Mouse (Mus musculus) kidney, embryonic 15.5 days (tissue): ENCODE measurements around the gene Zfp819. TPM values are rescaled to one million over a fixed set of nuclear protein-coding genes. Genes with fewer than 3 reads are reported as not detected.
A peak's percentile ranks its signal among the peaks of the same experiment; 100 is the strongest.

Experiments used
- ATAC-seq: fragments of 200-750 bp; cut with Nextera tagmentation; replicated peaks from 2 replicates; pipeline ENCODE4 v1.8.0; 2017; ENCODE audit warnings: moderate TSS enrichment; ENCODE audit not compliant: low FRiP score
- H3K27ac ChIP-seq: fragments of 300-500 bp; sonication (generic); 2 replicates; pipeline ENCODE4 v1.5.1; 2015; ENCODE audit warnings: mild to moderate bottlenecking, inconsistent platforms
- H3K27me3 ChIP-seq: fragments of 300-500 bp; sonication (generic); 2 replicates; pipeline ENCODE4 v1.6.1; 2015; ENCODE audit warnings: inconsistent platforms
- H3K36me3 ChIP-seq: fragments of 300-500 bp; sonication (generic); 2 replicates; pipeline ENCODE4 v1.6.1; 2015; ENCODE audit warnings: inconsistent platforms
- H3K4me1 ChIP-seq: fragments of 300-500 bp; sonication (generic); 2 replicates; pipeline ENCODE4 v1.6.1; 2015; ENCODE audit warnings: inconsistent platforms
- H3K4me2 ChIP-seq: fragments of 300-500 bp; sonication (generic); 2 replicates; pipeline ENCODE4 v1.6.1; 2015; ENCODE audit warnings: moderate library complexity, mild to moderate bottlenecking, inconsistent platforms
- H3K4me3 ChIP-seq: fragments of 300-500 bp; sonication (generic); replicated peaks from 2 replicates; pipeline ENCODE4 v1.5.1; 2015; ENCODE audit warnings: mild to moderate bottlenecking, inconsistent platforms
- H3K9ac ChIP-seq: fragments of 300-500 bp; sonication (generic); 2 replicates; pipeline ENCODE4 v1.6.1; 2015; ENCODE audit warnings: mild to moderate bottlenecking, inconsistent platforms
- H3K9me3 ChIP-seq: fragments of 300-500 bp; sonication (generic); replicated peaks from 2 replicates; pipeline ENCODE4 v1.6.1; 2016; ENCODE audit warnings: inconsistent platforms
- WGBS: fragments of 180-500 bp; shearing (Covaris S2); methylation state at CpG from one replicate; pipeline ENCODE4 v1.1.7; 2015; ENCODE audit warnings: mixed read lengths; 5-methylcytosine and 5-hydroxymethylcytosine counted together
- polyA plus RNA-seq: library from polyadenylated mRNA; unstranded; fragments of >200 nt; fragmentation: Nextera tagmentation; extraction: Ambion mirVana; gene quantifications from 2 replicates; pipeline ENCODE4 v1.2.1, GENCODE M21; 2015

Zfp819 gene
- polyA plus RNA-seq, 1 experiment from 2014 or later = not detected

- no peak overlapping the region for H3K9ac ChIP-seq
- no peaks in the 10 kb centered on the region for H3K36me3 ChIP-seq
- no peaks in the 10 kb centered on the region for H3K27me3 ChIP-seq
- H3K9me3 ChIP-seq = no peaks in the 10 kb centered on the region
- H3K4me1 ChIP-seq = no peaks in the 10 kb centered on the region
- no peak overlapping the region for H3K27ac ChIP-seq
- ATAC-seq = no peak
- H3K4me2 ChIP-seq = no peak overlapping the region
- H3K4me3 ChIP-seq = no peak overlapping the region
- WGBS = 93% methylated on average over 14 of the region's 14 CpGs
Measured at GRCm38 (mm10) chr7:43613816-43614551, 7.0 kb downstream of the Zfp819 start.

- ATAC-seq = no peak
- WGBS = 62% methylated on average over 7 of the region's 7 CpGs
- H3K4me3 ChIP-seq = no peak overlapping the region
- H3K4me2 ChIP-seq = no peak overlapping the region
- no peaks in the 10 kb centered on the region for H3K9me3 ChIP-seq
- H3K36me3 ChIP-seq = no peaks in the 10 kb centered on the region
- H3K27ac ChIP-seq = no peak overlapping the region
- 0 out of 2 replicates have a peak, but pooled peaks cover 3% of the 10 kb centered on the region for H3K4me1 ChIP-seq
- H3K27me3 ChIP-seq = no peaks in the 10 kb centered on the region
- H3K9ac ChIP-seq = no peak overlapping the region
Measured at GRCm38 (mm10) chr7:43622927-43623326, 16.0 kb downstream of the Zfp819 start.

- Histone ChIP-seq H3K27me3 (no peaks in the 10 kb centered on the region), H3K9me3 (no peaks in the 10 kb centered on the region), H3K9ac (no peak overlapping the region), H3K4me2 (peak overlapping the region; percentile 4; the same call in 1 of the 2 replicates), H3K4me3 (no peak overlapping the region), H3K36me3 (no peaks in the 10 kb centered on the region), H3K4me1 (0 out of 2 replicates have a peak, but pooled peaks cover 3% of the 10 kb centered on the region), H3K27ac (no peak overlapping the region)
- WGBS = 8% methylated on average over 10 of the region's 10 CpGs
- 0 out of 2 replicates have a peak, but pooled peaks have one; percentile 25 for ATAC-seq
Measured at GRCm38 (mm10) chr7:43623819-43624218, 16.9 kb downstream of the Zfp819 start.

GRCm38 (mm10) chr7:43625065-43625464 is 18.1 kb downstream of the Zfp819 start:
- 67% methylated on average over 3 of the region's 3 CpGs for WGBS
- H3K9ac ChIP-seq = no peak overlapping the region
- H3K27me3 ChIP-seq = no peaks in the 10 kb centered on the region
- H3K4me1 ChIP-seq = 0 out of 2 replicates have a peak, but pooled peaks cover 3% of the 10 kb centered on the region
- H3K4me2 ChIP-seq = no peak overlapping the region
- ATAC-seq = peak; percentile 36; the same call in 1 of the 2 replicates
- H3K4me3 ChIP-seq = no peak overlapping the region
- no peaks in the 10 kb centered on the region for H3K9me3 ChIP-seq
- no peak overlapping the region for H3K27ac ChIP-seq
- H3K36me3 ChIP-seq = no peaks in the 10 kb centered on the region

- WGBS = 83% methylated on average over 8 of the region's 8 CpGs
Measured at GRCm38 (mm10) chr7:43625794-43626422, 18.9 kb downstream of the Zfp819 start.

GRCm38 (mm10) chr7:43633940-43634339 is 27.0 kb downstream of the Zfp819 start:
- H3K4me2 ChIP-seq = no peak overlapping the region
- no peak overlapping the region for H3K27ac ChIP-seq
- H3K4me1 ChIP-seq = no peaks in the 10 kb centered on the region
- H3K36me3 ChIP-seq = no peaks in the 10 kb centered on the region
- no peak overlapping the region for H3K4me3 ChIP-seq
- no peak overlapping the region for H3K9ac ChIP-seq
- no peak for ATAC-seq
- WGBS = 49% methylated on average over 4 of the region's 4 CpGs
- H3K9me3 ChIP-seq = no peaks in the 10 kb centered on the region
- no peaks in the 10 kb centered on the region for H3K27me3 ChIP-seq

More at GRCm38 (mm10) chr7:43625794-43626422, 18.9 kb downstream of the Zfp819 start:
- Histone ChIP-seq H3K36me3 (no peaks in the 10 kb centered on the region), H3K27me3 (no peaks in the 10 kb centered on the region), H3K4me3 (no peak overlapping the region), H3K9ac (no peak overlapping the region), H3K4me1 (0 out of 2 replicates have a peak, but pooled peaks cover 3% of the 10 kb centered on the region), H3K4me2 (no peak overlapping the region), H3K27ac (no peak overlapping the region), H3K9me3 (no peaks in the 10 kb centered on the region)
- no peak for ATAC-seq

- 51% methylated on average over 6 of the region's 6 CpGs for WGBS
- Histone ChIP-seq H3K9ac (no peak within 1 kb of the TSS), H3K36me3 (no peaks in the 10 kb centered on the region), H3K4me1 (no peaks in the 10 kb centered on the region), H3K9me3 (no peaks in the 10 kb centered on the region), H3K27ac (no peak within 1 kb of the TSS), H3K4me3 (no peak within 1 kb of the TSS), H3K4me2 (no peak within 1 kb of the TSS), H3K27me3 (no peaks in the 10 kb centered on the region)
- ATAC-seq = no peak
Measured at GRCm38 (mm10) chr7:43634500-43634899, 27.5 kb downstream of the Zfp819 start, which contains the start of gene Ceacam18. TSS of gene Ceacam18 (plus strand) at chr7:43634707.

- Histone ChIP-seq H3K9ac (no peak overlapping the region), H3K4me1 (no peaks in the 10 kb centered on the region), H3K27me3 (no peaks in the 10 kb centered on the region), H3K36me3 (no peaks in the 10 kb centered on the region), H3K4me3 (no peak overlapping the region), H3K27ac (no peak overlapping the region), H3K9me3 (no peaks in the 10 kb centered on the region), H3K4me2 (no peak overlapping the region)
- WGBS = 52% methylated on average over 2 of the region's 2 CpGs
- ATAC-seq = no peak
Measured at GRCm38 (mm10) chr7:43636194-43636593, 29.2 kb downstream of the Zfp819 start.

GRCm38 (mm10) chr7:43637118-43637517 is 30.1 kb downstream of the Zfp819 start:
- Histone ChIP-seq H3K27me3 (no peaks in the 10 kb centered on the region), H3K36me3 (no peaks in the 10 kb centered on the region), H3K9me3 (no peaks in the 10 kb centered on the region), H3K9ac (no peak overlapping the region), H3K4me2 (no peak overlapping the region), H3K27ac (no peak overlapping the region), H3K4me3 (no peak overlapping the region), H3K4me1 (no peaks in the 10 kb centered on the region)
- WGBS = 83% methylated on average over 1 of the region's 1 CpGs
- ATAC-seq = no peak

- no peaks in the 10 kb centered on the region for H3K9me3 ChIP-seq
- no peak overlapping the region for H3K4me3 ChIP-seq
- no peak overlapping the region for H3K4me2 ChIP-seq
- H3K4me1 ChIP-seq = no peaks in the 10 kb centered on the region
- no peak for ATAC-seq
- no peaks in the 10 kb centered on the region for H3K36me3 ChIP-seq
- H3K9ac ChIP-seq = no peak overlapping the region
- 81% methylated on average over 5 of the region's 5 CpGs for WGBS
- no peak overlapping the region for H3K27ac ChIP-seq
- no peaks in the 10 kb centered on the region for H3K27me3 ChIP-seq
Measured at GRCm38 (mm10) chr7:43642587-43642986, 35.6 kb downstream of the Zfp819 start.

- 82% methylated on average over 17 of the region's 17 CpGs for WGBS
- Histone ChIP-seq H3K9ac (no peak overlapping the region), H3K9me3 (no peaks in the 10 kb centered on the region), H3K4me3 (no peak overlapping the region), H3K4me1 (no peaks in the 10 kb centered on the region), H3K27ac (no peak overlapping the region), H3K36me3 (no peaks in the 10 kb centered on the region), H3K27me3 (no peaks in the 10 kb centered on the region), H3K4me2 (no peak overlapping the region)
- no peak for ATAC-seq
Measured at GRCm38 (mm10) chr7:43643046-43643652, 36.2 kb downstream of the Zfp819 start.

GRCm38 (mm10) chr7:43652683-43653082 is 45.7 kb downstream of the Zfp819 start:
- 84% methylated on average over 6 of the region's 6 CpGs for WGBS
- Histone ChIP-seq H3K4me1 (no peaks in the 10 kb centered on the region), H3K4me2 (no peak overlapping the region), H3K27ac (no peak overlapping the region), H3K27me3 (no peaks in the 10 kb centered on the region), H3K36me3 (no peaks in the 10 kb centered on the region), H3K4me3 (no peak overlapping the region), H3K9me3 (no peaks in the 10 kb centered on the region), H3K9ac (no peak overlapping the region)
- ATAC-seq = no peak
